Mouse (Mus musculus) ES-Bruce4 (cell line): ENCODE measurements around the gene Dsp. TPM values are rescaled to one million over a fixed set of nuclear protein-coding genes. Genes with fewer than 3 reads are reported as not detected.

ENCODE experiments used
- H3K27ac ChIP-seq: 2 replicates; pipeline ENCODE4 v1.5.1; 2012; ENCODE audit warnings: low read length, inconsistent platforms; ENCODE audit not compliant: insufficient read depth
- H3K27me3 ChIP-seq: 2 replicates; pipeline ENCODE4 v1.6.1; 2012; ENCODE audit warnings: mild to moderate bottlenecking, low read length, inconsistent platforms; ENCODE audit not compliant: control insufficient read depth, poor library complexity, insufficient read depth, severe bottlenecking
- H3K36me3 ChIP-seq: 2 replicates; pipeline ENCODE4 v1.6.1; 2012; ENCODE audit warnings: inconsistent platforms, mild to moderate bottlenecking, low read length, moderate library complexity; ENCODE audit not compliant: control insufficient read depth, poor library complexity, insufficient read depth, severe bottlenecking
- H3K4me1 ChIP-seq: one replicate; pipeline ENCODE4 v1.8.1; 2011; ENCODE audit warnings: low read length; ENCODE audit not compliant: control insufficient read depth, insufficient read depth
- H3K4me3 ChIP-seq: 2 replicates; pipeline ENCODE4 v1.5.1; 2011; ENCODE audit warnings: low read depth, mild to moderate bottlenecking, low read length
- H3K9ac ChIP-seq: 2 replicates; pipeline ENCODE4 v1.6.1; 2012; ENCODE audit warnings: low read depth, mild to moderate bottlenecking, inconsistent platforms; ENCODE audit not compliant: poor library complexity, severe bottlenecking
- H3K9me3 ChIP-seq: replicated peaks from 2 replicates; pipeline ENCODE4 v1.6.1; 2012; ENCODE audit warnings: mild to moderate bottlenecking, low read length, inconsistent platforms; ENCODE audit not compliant: control insufficient read depth, poor library complexity, insufficient read depth, severe bottlenecking
- CTCF ChIP-seq: IDR thresholded peaks from one replicate; pipeline ENCODE4 v1.8.1; 2011; ENCODE audit warnings: low read depth, low read length
- EP300 ChIP-seq: IDR thresholded peaks from 2 replicates; pipeline ENCODE4 v1.6.1; 2011; ENCODE audit warnings: low read depth, low read length; ENCODE audit not compliant: insufficient read depth
- POLR2A ChIP-seq: IDR thresholded peaks from one replicate; pipeline ENCODE4 v1.8.1; 2011; ENCODE audit warnings: low read length; ENCODE audit not compliant: insufficient read depth
- polyA plus RNA-seq: library from polyadenylated mRNA; stranded (reverse); fragments of >200 nt; gene quantifications from 2 replicates; pipeline ENCODE4 v1.2.4, GENCODE M21; 2011; ENCODE audit warnings: low read depth; ENCODE audit not compliant: missing spikeins, insufficient read depth, insufficient read length

The Dsp gene
- polyA plus RNA-seq, 1 experiment = 134 TPM

DNA sequence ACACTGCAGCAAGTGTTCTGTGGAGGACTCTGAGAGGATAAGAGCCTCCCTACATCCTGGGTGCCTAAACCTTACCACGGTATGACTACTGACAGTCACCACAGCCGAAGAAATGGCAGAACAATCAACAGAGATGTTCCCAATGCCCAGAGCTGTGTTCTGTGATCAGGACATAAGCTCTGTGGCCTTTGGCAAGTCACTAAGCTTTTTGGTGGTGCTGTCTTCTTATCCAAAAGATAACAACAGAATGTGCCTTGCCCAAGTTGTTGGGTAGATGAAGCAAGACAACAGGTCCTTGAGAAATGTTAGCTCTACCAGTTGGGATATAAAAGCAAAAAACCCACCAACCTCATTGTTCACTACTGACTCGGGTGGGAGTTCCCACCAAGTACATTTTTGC lies 23.4 kb upstream of the Dsp start:
- no peaks in the 10 kb centered on the region for H3K9me3 ChIP-seq
- H3K27ac ChIP-seq = no peak overlapping the region
- no peaks in the 10 kb centered on the region for H3K36me3 ChIP-seq
- no peaks in the 10 kb centered on the region for H3K27me3 ChIP-seq
- H3K4me3 ChIP-seq = no peak overlapping the region
- H3K9ac ChIP-seq = no peak overlapping the region
- no peak for TF ChIP-seq POLR2A
- H3K4me1 ChIP-seq = no peaks in the 10 kb centered on the region

DNA sequence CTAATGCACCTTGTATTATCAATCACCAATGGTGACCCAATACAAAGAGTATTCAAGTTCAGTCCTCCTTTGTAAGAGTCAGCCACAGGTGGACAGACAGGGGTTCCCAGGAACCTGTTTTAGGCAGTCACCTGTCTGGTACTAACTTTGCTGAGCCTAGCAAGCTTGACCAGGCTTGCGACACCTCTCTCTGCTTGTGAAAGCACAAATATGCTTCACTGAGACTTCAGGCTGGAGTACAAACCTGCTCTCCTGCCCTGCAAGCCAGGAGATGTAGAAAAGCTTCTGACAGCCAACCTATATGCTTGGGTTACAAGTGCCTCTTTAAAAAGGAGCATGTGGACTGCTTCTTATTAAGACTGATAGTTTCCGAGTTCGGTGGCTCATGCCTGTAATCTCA lies 22.8 kb upstream of the Dsp start:
- no peaks in the 10 kb centered on the region for H3K4me1 ChIP-seq
- no peaks in the 10 kb centered on the region for H3K27me3 ChIP-seq
- no peak for TF ChIP-seq EP300
- TF ChIP-seq CTCF = no peak
- no peak for TF ChIP-seq POLR2A
- no peak overlapping the region for H3K4me3 ChIP-seq
- H3K9me3 ChIP-seq = no peaks in the 10 kb centered on the region
- H3K9ac ChIP-seq = no peak overlapping the region
- H3K27ac ChIP-seq = no peak overlapping the region
- no peaks in the 10 kb centered on the region for H3K36me3 ChIP-seq

DNA sequence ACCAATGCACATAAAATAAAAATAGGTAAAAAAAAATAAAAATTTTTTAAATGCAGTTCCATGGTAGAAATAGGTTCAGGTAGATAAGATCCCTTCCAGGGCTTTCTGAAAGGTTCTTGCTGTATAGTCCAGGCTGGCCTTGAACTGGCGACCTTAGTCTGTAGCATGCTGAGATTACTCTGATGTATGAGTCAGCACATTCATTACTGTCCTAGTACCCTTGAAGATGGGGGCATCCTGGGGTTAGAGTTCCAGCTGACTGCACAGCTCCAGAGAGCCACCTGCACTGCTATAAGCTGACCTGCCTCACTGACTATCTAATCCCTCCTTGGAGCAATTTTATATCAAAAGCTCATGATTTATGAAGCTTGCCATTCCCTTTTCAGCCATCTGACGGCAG lies 21.6 kb upstream of the Dsp start:
- Histone ChIP-seq H3K27me3 (no peaks in the 10 kb centered on the region), H3K36me3 (no peaks in the 10 kb centered on the region), H3K27ac (no peak overlapping the region), H3K9ac (no peak overlapping the region), H3K4me1 (no peaks in the 10 kb centered on the region), H3K4me3 (no peak overlapping the region), H3K9me3 (no peaks in the 10 kb centered on the region)
- TF ChIP-seq CTCF (no peak), POLR2A (no peak), EP300 (no peak)

DNA sequence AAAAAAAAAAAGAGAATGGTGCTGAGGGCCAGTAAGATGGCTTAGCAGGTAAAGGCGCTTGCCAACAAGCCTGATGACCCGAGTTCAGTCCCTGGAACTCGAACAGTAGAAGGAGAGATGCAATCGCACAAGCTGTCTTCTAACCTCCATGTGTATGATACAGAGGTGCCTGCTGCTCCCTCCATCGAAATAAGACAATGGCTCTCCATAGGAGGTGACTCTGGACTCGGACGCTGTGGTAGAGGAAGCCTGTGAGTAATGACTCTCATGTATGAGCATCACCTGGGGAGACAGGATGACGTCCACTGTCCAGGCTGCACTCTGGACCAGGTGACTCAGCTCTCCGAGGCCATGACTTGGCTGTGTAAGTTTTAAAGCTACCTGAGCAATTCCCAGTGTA lies 21.0 kb upstream of the Dsp start:
- H3K36me3 ChIP-seq = no peaks in the 10 kb centered on the region
- H3K27ac ChIP-seq = no peak overlapping the region
- H3K9ac ChIP-seq = no peak overlapping the region
- H3K9me3 ChIP-seq = no peaks in the 10 kb centered on the region
- no peaks in the 10 kb centered on the region for H3K4me1 ChIP-seq
- H3K27me3 ChIP-seq = no peaks in the 10 kb centered on the region
- no peak overlapping the region for H3K4me3 ChIP-seq
- no peak for TF ChIP-seq CTCF
- TF ChIP-seq POLR2A = no peak
- TF ChIP-seq EP300 = no peak

DNA sequence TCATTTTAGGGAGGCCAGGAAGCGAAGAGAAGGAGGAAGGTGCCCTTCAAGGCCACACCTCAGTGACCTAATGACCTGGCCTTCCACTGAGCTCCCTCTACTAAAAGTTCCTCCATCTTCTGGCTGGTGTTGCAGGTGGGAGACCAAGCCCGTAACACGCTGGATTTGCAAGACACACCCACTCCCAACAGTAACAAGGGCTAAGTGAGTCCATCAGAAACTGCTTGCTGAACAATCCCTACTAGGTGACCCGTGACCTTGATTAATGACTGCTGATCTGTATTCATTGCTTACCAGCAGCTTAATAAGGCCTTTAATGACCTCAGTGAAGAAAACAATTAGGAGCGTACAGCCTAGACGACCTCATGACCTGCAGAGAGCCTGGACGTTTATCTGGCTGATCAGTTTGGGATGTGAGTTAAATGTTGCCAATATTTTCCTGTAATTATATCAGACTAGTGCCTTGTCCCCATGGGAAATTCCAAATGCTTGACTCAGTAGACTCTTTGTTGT lies 18.0 kb upstream of the Dsp start:
- Histone ChIP-seq H3K27me3 (no peaks in the 10 kb centered on the region), H3K27ac (no peak overlapping the region), H3K4me3 (no peak overlapping the region), H3K9me3 (no peaks in the 10 kb centered on the region), H3K36me3 (no peaks in the 10 kb centered on the region), H3K9ac (no peak overlapping the region), H3K4me1 (no peaks in the 10 kb centered on the region)
- TF ChIP-seq EP300 (no peak), POLR2A (no peak), CTCF (no peak)

DNA sequence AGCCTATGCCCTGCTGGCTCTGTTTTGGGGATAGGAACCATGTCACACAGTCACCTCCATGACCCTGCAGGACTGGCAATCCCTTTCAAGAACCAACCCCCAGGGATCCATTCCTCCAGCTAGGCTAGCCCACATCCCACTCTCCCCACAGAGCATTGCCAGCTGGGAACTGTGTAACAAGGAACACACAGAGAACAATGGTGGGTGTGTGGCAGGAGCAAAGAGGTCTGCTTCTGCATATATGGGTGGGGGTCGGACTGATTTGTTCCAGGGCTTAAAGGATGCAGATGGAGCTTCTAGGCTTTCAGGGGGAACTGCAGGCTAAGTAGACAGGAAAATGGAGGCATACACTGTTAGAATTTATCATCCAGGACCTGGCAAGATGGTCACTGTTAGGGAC lies 10.6 kb upstream of the Dsp start:
- H3K4me3 ChIP-seq = no peak overlapping the region
- no peak for TF ChIP-seq EP300
- no peak for TF ChIP-seq CTCF
- no peak for TF ChIP-seq POLR2A
- H3K36me3 ChIP-seq = no peaks in the 10 kb centered on the region
- peaks cover 6% of the 10 kb centered on the region for H3K4me1 ChIP-seq
- no peak overlapping the region for H3K9ac ChIP-seq
- no peaks in the 10 kb centered on the region for H3K27me3 ChIP-seq
- H3K9me3 ChIP-seq = no peaks in the 10 kb centered on the region
- no peak overlapping the region for H3K27ac ChIP-seq
